ENCODE assay signal across 30 mouse cellular contexts in the genomic region with DNA sequence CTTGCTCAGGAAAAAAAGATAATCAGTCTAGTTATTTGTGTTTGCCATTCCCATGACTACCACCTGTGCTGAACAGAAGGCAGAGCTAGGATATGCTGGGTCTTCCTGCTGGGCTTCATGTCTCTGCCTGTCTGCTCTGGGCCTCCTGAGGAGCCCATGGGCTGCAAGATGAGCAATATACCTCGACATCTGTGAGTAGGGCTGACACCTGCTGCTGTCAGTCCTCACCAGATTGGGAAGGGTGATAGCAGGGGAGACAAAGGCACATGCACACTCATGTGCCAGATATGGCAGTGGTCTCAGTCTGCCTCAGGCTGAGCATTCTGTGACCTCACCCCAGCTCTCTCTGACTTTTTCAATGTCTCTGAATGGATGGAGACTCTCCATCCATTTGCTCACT. TPM values are rescaled to one million over a fixed set of nuclear protein-coding genes. Genes with fewer than 3 reads are reported as not detected.
DNase-seq lines count a peak whose midpoint lies in the region; TF ChIP-seq lines count a peak whose summit lies in the region.
"Had no signal": no experiment of that assay in that cellular context is flagged by ENCODE, and none has a peak within 500 bp of the region (broad histone marks: within the 10 kb centered on the region; RNA-seq: fewer than 3 reads in every experiment).

No protein-coding gene starts in this region.

- H3K79me2 ChIP-seq in myocyte (ENCODE audit: control insufficient read depth, insufficient read depth), result no peaks in the 10 kb centered on the region

- H3K27me3 ChIP-seq in myocyte (ENCODE audit: control insufficient read depth, insufficient read depth, insufficient read length), result peaks cover 24% of the 10 kb centered on the region
- H3K27me3 ChIP-seq: forebrain, embryonic 13.5 days had no signal

- DNase-seq in cerebellum, adult 9-11 months, result peak; percentile 55
- no peak for DNase-seq in cerebellum, adult 9-10 months
- DNase-seq in layer of hippocampus, adult 9-11 months, result peak; percentile 19
- DNase-seq in layer of hippocampus, postnatal 36 days, result no peak
- DNase-seq in lung, postnatal 36 days, result no peak
- DNase-seq: adrenal gland, postnatal 10 days; adrenal gland, postnatal 36 days; cerebellum, postnatal 36 days; gastrocnemius, postnatal 10 days; gastrocnemius, postnatal 36 days; heart, adult 2 months; heart, postnatal 14 days; heart, postnatal 4 days had no signal

- H3K4me2 ChIP-seq in myocyte (ENCODE audit: low read depth), result no peak overlapping the region
- H3K4me2 ChIP-seq: forebrain, embryonic 13.5 days; heart, embryonic 13.5 days; hindbrain, embryonic 14.5 days had no signal

- no peaks in the 10 kb centered on the region for H3K36me3 ChIP-seq in myocyte (ENCODE audit: control insufficient read depth, insufficient read depth)
- H3K36me3 ChIP-seq: forebrain, embryonic 10.5 days; heart, embryonic 10.5 days; heart, embryonic 13.5 days had no signal

- H3ac ChIP-seq in myocyte (ENCODE audit: control insufficient read depth, insufficient read length), result no peak overlapping the region

- TF ChIP-seq POLR2A in myocyte (IDR thresholded peaks at IDR 0.05; ENCODE audit: insufficient read length, low read depth), result no peak

- H3K4me3 ChIP-seq in myocyte, result no peak overlapping the region
- H3K4me3 ChIP-seq: forebrain, embryonic 10.5 days; forebrain, embryonic 13.5 days; heart, adult 2 months; heart, embryonic 10.5 days; heart, embryonic 13.5 days had no signal

TF ChIP-seq in myocyte, 11 proteins besides CTCF, POLR2A, EP300 and RAD21:
- TF ChIP-seq MYOG (IDR thresholded peaks at IDR 0.05; ENCODE audit: control insufficient read depth in 1 of 3, insufficient read depth in 1 of 3, insufficient read length in 2 of 3, low read depth in 2 of 3) (no peak), TCF3 (IDR thresholded peaks at IDR 0.05; ENCODE audit: insufficient read length, low read depth) (no peak), MAX (IDR thresholded peaks at IDR 0.05; ENCODE audit: low read depth) (no peak), MYOD1 (IDR thresholded peaks at IDR 0.05; ENCODE audit: control insufficient read depth in 1 of 3, insufficient read length in 2 of 3, low read depth in 2 of 3) (peak in 2 of 3 experiments; percentile 91), TCF12 (IDR thresholded peaks at IDR 0.05; ENCODE audit: insufficient read depth, poor library complexity, severe bottlenecking) (no peak)

RNA-seq across cellular contexts. Expression of a gene that starts 17.7 kb away (rescaled TPM):
- total RNA-seq in layer of hippocampus, postnatal 36 days (2021), result 10 to 100 TPM; 10.2 to 10.3 TPM
- 0.05 TPM for polyA plus RNA-seq in myocyte (2012; fragmentation: generic; extraction: Trizol)
- total RNA-seq: granulocyte monocyte progenitor cell, adult 5-6 weeks had no signal
- polyA plus RNA-seq: embryonic facial prominence, embryonic 11.5 days; inflammation-experienced regulatory T-cells, adult 6 months had no signal

RNA-seq across cellular contexts. Expression of a gene that starts 26.1 kb away (rescaled TPM):
- total RNA-seq in layer of hippocampus, postnatal 36 days (2021), result not detected
- not detected for polyA plus RNA-seq in myocyte (2012; fragmentation: generic; extraction: Trizol)
- total RNA-seq: ES-E14; gastrocnemius, adult 18-20 months; gastrocnemius, postnatal 10 days; gastrocnemius, postnatal 36 days; granulocyte monocyte progenitor cell, adult 5-6 weeks; heart, adult 2 months; heart, postnatal 14 days; heart, postnatal 4 days had no signal
- polyA plus RNA-seq: forebrain, embryonic 13.5 days; forebrain, embryonic 16.5 days; heart, adult 2 months; heart, embryonic 10.5 days; heart, embryonic 13.5 days; heart, embryonic 16.5 days; hindbrain, embryonic 14.5 days; inflammation-experienced regulatory T-cells, adult 6 months; intestine, embryonic 16.5 days had no signal

RNA-seq across cellular contexts. Expression of a gene that starts 51.1 kb away (rescaled TPM):
- total RNA-seq in layer of hippocampus, postnatal 36 days (2021), result not detected
- 0.05 TPM for polyA plus RNA-seq in myocyte (2012; fragmentation: generic; extraction: Trizol)
- total RNA-seq: adrenal gland, adult 18-20 months; adrenal gland, postnatal 36 days; gastrocnemius, adult 18-20 months; gastrocnemius, postnatal 10 days; gastrocnemius, postnatal 36 days; granulocyte monocyte progenitor cell, adult 5-6 weeks; heart, adult 2 months; heart, postnatal 14 days; heart, postnatal 4 days; hindbrain, postnatal 0 days had no signal
- polyA plus RNA-seq: embryonic facial prominence, embryonic 11.5 days; forebrain, embryonic 10.5 days; forebrain, embryonic 13.5 days; forebrain, embryonic 16.5 days; hindbrain, embryonic 11.5 days; hindbrain, embryonic 14.5 days; hindbrain, postnatal 0 days had no signal

Comparison
In these comparisons a context has a peak if more than half of its experiments do, and no peak if none do; other contexts are left out.
1. DNase-seq: peak in cerebellum, adult 9-11 months (single experiment) and layer of hippocampus, adult 9-11 months (single experiment); none in cerebellum, adult 9-10 months (single experiment), layer of hippocampus, postnatal 36 days (0 of 2) and lung, postnatal 36 days (single experiment).